Mouse (Mus musculus): ENCODE data around the gene Itga8. TPM values are rescaled to one million over a fixed set of nuclear protein-coding genes. Genes with fewer than 3 reads are reported as not detected.

The Itga8 gene
- polyA plus RNA-seq, 1 experiment from 2014 or later, result 9.7 TPM

- 93% methylated on average over 3 of the region's 3 CpGs for WGBS
- Histone ChIP-seq H3K4me3 (no peak overlapping the region), H3K27ac (no peak overlapping the region), H3K27me3 (ENCODE audit: low read depth, poor library complexity, severe bottlenecking) (no peaks in the 10 kb centered on the region), H3K36me3 (no peaks in the 10 kb centered on the region), H3K9me3 (replicated peaks) (no peaks in the 10 kb centered on the region), H3K4me1 (peaks cover 13% of the 10 kb centered on the region)
- no peak for DNase-seq (ENCODE audit: low spot score)
Measured at GRCm38 (mm10) chr2:12287831-12288230, 13.9 kb downstream of the Itga8 start.

DNA sequence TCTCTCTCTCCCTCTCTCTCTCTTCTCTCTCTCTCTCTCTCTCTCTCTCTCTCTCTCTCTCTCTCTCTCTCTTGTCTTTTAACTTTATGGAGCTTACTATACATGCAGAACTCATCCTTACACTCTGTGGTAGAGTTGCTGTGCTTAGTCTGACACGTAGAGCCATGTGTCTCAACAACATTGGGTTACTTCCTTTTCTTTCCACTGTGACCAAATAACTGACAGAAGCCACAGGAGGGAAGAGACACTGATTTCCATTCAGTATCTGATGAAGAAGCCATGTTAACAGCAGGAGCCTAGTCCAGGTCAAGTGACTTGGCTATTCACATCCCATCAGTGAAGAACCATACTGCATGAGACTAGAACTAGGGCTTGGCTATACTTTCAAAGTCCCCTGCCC, 21.1 kb downstream of the Itga8 start:
- WGBS, result 61% methylated on average over 1 of the region's 1 CpGs
- no peak overlapping the region for H3K4me3 ChIP-seq
- DNase-seq (ENCODE audit: low spot score), result no peak
- H3K27me3 ChIP-seq (ENCODE audit: low read depth, poor library complexity, severe bottlenecking), result no peaks in the 10 kb centered on the region
- H3K4me1 ChIP-seq, result peaks cover 20% of the 10 kb centered on the region
- H3K27ac ChIP-seq, result no peak overlapping the region
- H3K36me3 ChIP-seq, result no peaks in the 10 kb centered on the region
- no peaks in the 10 kb centered on the region for H3K9me3 ChIP-seq (replicated peaks)

DNA sequence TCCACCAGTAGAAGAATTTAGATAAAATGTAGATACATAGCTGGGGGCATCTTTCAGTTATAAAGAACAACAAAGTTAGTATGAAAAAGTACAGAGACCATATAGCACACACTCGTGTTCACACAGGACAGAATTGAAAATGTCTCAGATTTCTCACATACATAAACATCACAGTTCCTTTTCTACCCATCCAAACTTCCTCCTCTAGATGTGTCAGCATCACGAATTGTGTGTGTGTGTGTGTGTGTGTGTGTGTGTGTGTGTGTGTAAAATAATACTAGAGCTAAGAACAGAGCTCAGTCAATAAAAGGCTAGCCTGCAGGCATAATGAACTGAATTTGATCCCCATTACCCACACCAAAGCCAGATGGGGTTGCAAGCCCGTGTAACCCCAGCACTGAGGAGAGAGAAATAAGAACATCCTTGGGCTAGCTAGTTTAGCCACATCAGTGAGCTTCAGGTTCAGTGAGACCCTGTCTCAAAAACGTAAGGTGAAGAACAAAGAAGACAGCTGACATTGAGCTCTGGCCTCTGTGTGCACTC, 22.6 kb downstream of the Itga8 start:
- no peaks in the 10 kb centered on the region for H3K36me3 ChIP-seq
- H3K4me1 ChIP-seq, result peaks cover 20% of the 10 kb centered on the region
- no peaks in the 10 kb centered on the region for H3K27me3 ChIP-seq (ENCODE audit: low read depth, poor library complexity, severe bottlenecking)
- DNase-seq (ENCODE audit: low spot score), result no peak
- H3K9me3 ChIP-seq (replicated peaks), result no peaks in the 10 kb centered on the region
- WGBS, result 68% methylated on average over 4 of the region's 4 CpGs
- H3K4me3 ChIP-seq, result no peak overlapping the region
- H3K27ac ChIP-seq, result no peak overlapping the region

DNA sequence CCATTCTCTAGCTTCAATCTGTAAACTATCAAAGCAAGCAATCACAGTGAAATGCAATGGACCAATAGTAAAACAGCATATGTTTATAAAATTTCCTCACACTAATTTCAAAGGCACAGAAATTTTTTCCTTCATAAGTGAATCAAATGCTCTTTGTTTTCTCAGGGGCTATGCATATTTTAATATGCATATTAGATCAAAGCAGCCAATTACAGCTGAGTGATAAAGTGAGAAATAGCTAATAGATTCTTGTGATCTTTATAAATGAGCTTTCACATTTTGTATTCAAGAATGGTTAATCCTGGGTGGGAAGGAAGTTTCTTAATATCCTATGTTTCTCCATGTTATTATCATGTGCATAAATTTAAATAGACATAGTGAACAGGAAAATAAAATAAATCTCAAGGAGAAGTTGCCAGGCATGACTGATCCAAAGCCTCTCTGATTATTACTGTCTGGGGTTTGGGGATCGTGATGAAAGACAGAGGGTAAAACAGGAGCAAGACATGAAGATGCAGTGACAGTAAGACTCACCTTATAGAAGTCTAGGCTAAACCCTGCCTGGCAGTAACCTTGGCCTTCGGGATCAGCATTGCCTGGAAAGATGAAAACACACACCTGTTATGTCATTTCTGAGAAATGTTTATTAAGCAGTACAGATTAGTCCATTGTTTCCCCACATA, 44.9 kb downstream of the Itga8 start:
- no peaks in the 10 kb centered on the region for H3K9me3 ChIP-seq (replicated peaks)
- H3K36me3 ChIP-seq, result peaks cover 6% of the 10 kb centered on the region; the same call in 1 of the 2 replicates
- no peak for DNase-seq (ENCODE audit: low spot score)
- H3K27me3 ChIP-seq (ENCODE audit: low read depth, poor library complexity, severe bottlenecking), result no peaks in the 10 kb centered on the region
- peaks cover 21% of the 10 kb centered on the region for H3K4me1 ChIP-seq
- WGBS, result 84% methylated on average over 2 of the region's 2 CpGs
- no peak overlapping the region for H3K4me3 ChIP-seq
- no peak overlapping the region for H3K27ac ChIP-seq

- Histone ChIP-seq H3K4me1 (peaks cover 21% of the 10 kb centered on the region), H3K36me3 (0 out of 2 replicates have a peak, but pooled peaks cover 3% of the 10 kb centered on the region), H3K27me3 (ENCODE audit: low read depth, poor library complexity, severe bottlenecking) (no peaks in the 10 kb centered on the region), H3K9me3 (replicated peaks) (no peaks in the 10 kb centered on the region), H3K4me3 (no peak overlapping the region), H3K27ac (no peak overlapping the region)
- DNase-seq (ENCODE audit: low spot score), result no peak
- 60% methylated on average over 2 of the region's 2 CpGs for whole genome bisulfite sequencing
Measured at GRCm38 (mm10) chr2:12255901-12256300, 45.8 kb downstream of the Itga8 start.

GRCm38 (mm10) chr2:12235345-12235744, 66.4 kb downstream of the Itga8 start:
- Histone ChIP-seq H3K9me3 (replicated peaks) (no peaks in the 10 kb centered on the region), H3K4me3 (no peak overlapping the region), H3K27me3 (ENCODE audit: low read depth, poor library complexity, severe bottlenecking) (no peaks in the 10 kb centered on the region), H3K36me3 (no peaks in the 10 kb centered on the region), H3K4me1 (no peaks in the 10 kb centered on the region), H3K27ac (no peak overlapping the region)
- DNase-seq (ENCODE audit: low spot score), result no peak
- 91% methylated on average over 3 of the region's 3 CpGs for WGBS

- peaks cover 23% of the 10 kb centered on the region for H3K4me1 ChIP-seq
- H3K36me3 ChIP-seq, result no peaks in the 10 kb centered on the region
- no peaks in the 10 kb centered on the region for H3K27me3 ChIP-seq (ENCODE audit: low read depth, poor library complexity, severe bottlenecking)
- H3K27ac ChIP-seq, result no peak overlapping the region
- WGBS, result 91% methylated on average over 2 of the region's 2 CpGs
- H3K9me3 ChIP-seq (replicated peaks), result no peaks in the 10 kb centered on the region
- no peak overlapping the region for H3K4me3 ChIP-seq
- no peak for DNase-seq (ENCODE audit: low spot score)
Measured at GRCm38 (mm10) chr2:12229721-12230120, 72.0 kb downstream of the Itga8 start.

- Histone ChIP-seq H3K4me3 (no peak overlapping the region), H3K36me3 (no peaks in the 10 kb centered on the region), H3K27me3 (ENCODE audit: low read depth, poor library complexity, severe bottlenecking) (no peaks in the 10 kb centered on the region), H3K4me1 (peaks cover 30% of the 10 kb centered on the region), H3K27ac (no peak overlapping the region), H3K9me3 (replicated peaks) (no peaks in the 10 kb centered on the region)
- 66% methylated on average over 3 of the region's 3 CpGs for WGBS
- DNase-seq (ENCODE audit: low spot score), result no peak
Measured at GRCm38 (mm10) chr2:12228335-12228734, 73.4 kb downstream of the Itga8 start.

- 42% methylated on average over 1 of the region's 2 CpGs for WGBS
Measured at GRCm38 (mm10) chr2:12227243-12227642, 74.5 kb downstream of the Itga8 start.

DNA sequence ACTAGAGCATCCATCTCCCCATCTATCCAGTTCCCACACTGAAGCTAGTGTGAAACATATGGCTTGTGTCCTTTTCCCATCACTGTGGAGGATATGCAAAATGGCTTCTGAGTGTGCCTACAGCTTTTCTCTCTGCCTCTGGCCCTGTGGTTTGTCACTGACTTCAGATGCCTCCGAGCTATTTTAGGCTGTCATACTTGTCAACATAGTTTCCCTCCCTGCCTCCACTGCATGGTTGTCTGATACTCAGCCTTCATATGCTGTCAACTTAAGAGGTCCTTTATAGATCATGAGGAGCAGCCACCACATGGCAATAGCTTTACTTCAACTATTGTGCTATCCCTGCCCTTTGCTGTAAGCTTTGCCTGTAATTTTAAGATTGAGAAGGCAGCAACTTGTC, 75.4 kb downstream of the Itga8 start:
- 87% methylated on average over 1 of the region's 1 CpGs for WGBS
- H3K27ac ChIP-seq, result no peak overlapping the region
- H3K36me3 ChIP-seq, result no peaks in the 10 kb centered on the region
- H3K27me3 ChIP-seq (ENCODE audit: low read depth, poor library complexity, severe bottlenecking), result no peaks in the 10 kb centered on the region
- no peaks in the 10 kb centered on the region for H3K9me3 ChIP-seq (replicated peaks)
- DNase-seq (ENCODE audit: low spot score), result no peak
- H3K4me1 ChIP-seq, result peaks cover 30% of the 10 kb centered on the region
- no peak overlapping the region for H3K4me3 ChIP-seq

More at GRCm38 (mm10) chr2:12227243-12227642, 74.5 kb downstream of the Itga8 start:
- Histone ChIP-seq H3K9me3 (replicated peaks) (no peaks in the 10 kb centered on the region), H3K27me3 (ENCODE audit: low read depth, poor library complexity, severe bottlenecking) (no peaks in the 10 kb centered on the region), H3K4me1 (peaks cover 30% of the 10 kb centered on the region), H3K36me3 (no peaks in the 10 kb centered on the region), H3K27ac (no peak overlapping the region), H3K4me3 (no peak overlapping the region)
- no peak for DNase-seq (ENCODE audit: low spot score)

GRCm38 (mm10) chr2:12221671-12222070, 80.1 kb downstream of the Itga8 start:
- H3K4me3 ChIP-seq, result no peak overlapping the region
- H3K27ac ChIP-seq, result no peak overlapping the region
- H3K27me3 ChIP-seq (ENCODE audit: low read depth, poor library complexity, severe bottlenecking), result no peaks in the 10 kb centered on the region
- no peaks in the 10 kb centered on the region for H3K36me3 ChIP-seq
- peaks cover 24% of the 10 kb centered on the region for H3K4me1 ChIP-seq
- no peaks in the 10 kb centered on the region for H3K9me3 ChIP-seq (replicated peaks)
- no peak for DNase-seq (ENCODE audit: low spot score)
- WGBS, result 86% methylated on average over 2 of the region's 2 CpGs

GRCm38 (mm10) chr2:12213464-12213790, 88.3 kb downstream of the Itga8 start:
- Histone ChIP-seq H3K4me1 (peaks cover 17% of the 10 kb centered on the region), H3K27me3 (ENCODE audit: low read depth, poor library complexity, severe bottlenecking) (no peaks in the 10 kb centered on the region), H3K9me3 (replicated peaks) (no peaks in the 10 kb centered on the region), H3K27ac (peak overlapping the region; percentile 44; the same call in 1 of the 2 replicates), H3K4me3 (no peak overlapping the region), H3K36me3 (peaks cover 3% of the 10 kb centered on the region; the same call in 1 of the 2 replicates)
- 80% methylated on average over 4 of the region's 4 CpGs for WGBS
- no peak for DNase-seq (ENCODE audit: low spot score)

- Histone ChIP-seq H3K4me3 (no peak overlapping the region), H3K27ac (peak overlapping the region; percentile 44; the same call in 1 of the 2 replicates), H3K4me1 (peaks cover 17% of the 10 kb centered on the region), H3K27me3 (ENCODE audit: low read depth, poor library complexity, severe bottlenecking) (no peaks in the 10 kb centered on the region), H3K9me3 (replicated peaks) (no peaks in the 10 kb centered on the region), H3K36me3 (peaks cover 3% of the 10 kb centered on the region; the same call in 1 of the 2 replicates)
- no peak for DNase-seq (ENCODE audit: low spot score)
- 60% methylated on average over 3 of the region's 3 CpGs for WGBS
Measured at GRCm38 (mm10) chr2:12212662-12213463, 88.9 kb downstream of the Itga8 start.
